ENCODE assay signal across 7 mouse cellular contexts in genomic region chr1:85902108-85902561, GRCm38 (mm10). TPM values are rescaled to one million over a fixed set of nuclear protein-coding genes. Genes with fewer than 3 reads are reported as not detected.
DNase-seq lines count a peak whose midpoint lies in the region; ATAC-seq and TF ChIP-seq lines count a peak whose summit lies in the region.

No protein-coding gene starts in this region.

- 0 out of 2 replicates have a peak overlapping the region, but pooled peaks have one; percentile 67 for H3K27ac ChIP-seq in lung, embryonic 14.5 days (ENCODE audit: low read depth)
- H3K27ac ChIP-seq in heart, postnatal 0 days (ENCODE audit: low read depth) = 0 out of 2 replicates have a peak overlapping the region, but pooled peaks have one; percentile 49
- peak overlapping the region; percentile 39 for H3K27ac ChIP-seq in midbrain, embryonic 12.5 days (replicated peaks)

- no peak overlapping the region for H3K9ac ChIP-seq in lung, embryonic 14.5 days
- no peak overlapping the region for H3K9ac ChIP-seq in heart, postnatal 0 days (replicated peaks; ENCODE audit: low read depth, low read length)
- no peak overlapping the region for H3K9ac ChIP-seq in midbrain, embryonic 12.5 days (replicated peaks)

- H3K27me3 ChIP-seq in lung, embryonic 14.5 days (ENCODE audit: insufficient read depth, low read length) = no peaks in the 10 kb centered on the region
- no peaks in the 10 kb centered on the region for H3K27me3 ChIP-seq in heart, postnatal 0 days (ENCODE audit: control insufficient read depth, insufficient read depth, low read length)
- no peaks in the 10 kb centered on the region for H3K27me3 ChIP-seq in midbrain, embryonic 12.5 days

- no peak for TF ChIP-seq POLR2A in lung, adult 2 months (IDR thresholded peaks at IDR 0.05; ENCODE audit: borderline replicate concordance, extremely low read depth, low read depth, low read length)

- H3K4me2 ChIP-seq in lung, embryonic 14.5 days = no peak overlapping the region
- H3K4me2 ChIP-seq in heart, postnatal 0 days (ENCODE audit: low read depth, low read length) = peak overlapping the region; percentile 0; the same call in 1 of the 2 replicates
- H3K4me2 ChIP-seq in midbrain, embryonic 12.5 days (replicated peaks) = no peak overlapping the region

- H3K36me3 ChIP-seq in lung, embryonic 14.5 days (ENCODE audit: insufficient read depth) = peaks cover 41% of the 10 kb centered on the region
- peaks cover 41% of the 10 kb centered on the region for H3K36me3 ChIP-seq in heart, postnatal 0 days (replicated peaks; ENCODE audit: control insufficient read depth, insufficient read depth, low read length)
- peaks cover 41% of the 10 kb centered on the region for H3K36me3 ChIP-seq in midbrain, embryonic 12.5 days

- peaks cover 34% of the 10 kb centered on the region for H3K4me1 ChIP-seq in lung, embryonic 14.5 days (ENCODE audit: insufficient read depth)
- H3K4me1 ChIP-seq in lung, adult 2 months (ENCODE audit: control insufficient read depth, insufficient read depth, low read length) = peaks cover 4% of the 10 kb centered on the region
- peaks cover 57% of the 10 kb centered on the region for H3K4me1 ChIP-seq in heart, postnatal 0 days (ENCODE audit: control insufficient read depth, insufficient read depth)
- peaks cover 55% of the 10 kb centered on the region for H3K4me1 ChIP-seq in midbrain, embryonic 12.5 days

- peak; percentile 86 for DNase-seq in lung, embryonic 14.5 days
- no peak for DNase-seq in lung, adult 2 months
- DNase-seq in cerebellum, postnatal 36 days = peak; percentile 60 to 63
- peak; percentile 62 for DNase-seq in heart, postnatal 0 days (ENCODE audit: low spot score)
- DNase-seq in thymus, postnatal 4 days = no peak
- no peak for DNase-seq in spleen, adult 12 weeks (ENCODE audit: low spot score)

- TF ChIP-seq CTCF in lung, embryonic 14.5 days (IDR thresholded peaks at IDR 0.05; ENCODE audit: low read depth) = no peak
- TF ChIP-seq CTCF in lung, adult 2 months (IDR thresholded peaks at IDR 0.05; ENCODE audit: insufficient read depth, low read length) = no peak
- no peak for TF ChIP-seq CTCF in heart, postnatal 0 days (IDR thresholded peaks at IDR 0.05; ENCODE audit: low read depth)

- WGBS in lung, embryonic 14.5 days = 8% methylated on average over 7 of the region's 7 CpGs
- 24% methylated on average over 7 of the region's 7 CpGs for WGBS in lung, adult 2 months
- 6% methylated on average over 7 of the region's 7 CpGs for WGBS in heart, postnatal 0 days
- WGBS in midbrain, embryonic 12.5 days = 54% methylated on average over 7 of the region's 7 CpGs

- peak; percentile 78 for ATAC-seq in lung, embryonic 14.5 days (ENCODE audit: insufficient read depth)
- peak; percentile 75 for ATAC-seq in heart, postnatal 0 days (ENCODE audit: insufficient read depth, low read depth)
- ATAC-seq in midbrain, embryonic 12.5 days (ENCODE audit: low FRiP score, low read depth) = peak; percentile 64

- no peak overlapping the region for H3K4me3 ChIP-seq in lung, embryonic 14.5 days (ENCODE audit: low read depth, low read length)
- no peak overlapping the region for H3K4me3 ChIP-seq in lung, adult 2 months (replicated peaks; ENCODE audit: extremely low read depth, low read depth, low read length)
- H3K4me3 ChIP-seq in heart, postnatal 0 days (ENCODE audit: low read depth, low read length) = no peak overlapping the region
- H3K4me3 ChIP-seq in midbrain, embryonic 12.5 days = no peak overlapping the region

- TF ChIP-seq EP300 in heart, postnatal 0 days (IDR thresholded peaks at IDR 0.05; ENCODE audit: low read depth) = no peak

- no peaks in the 10 kb centered on the region for H3K9me3 ChIP-seq in lung, embryonic 14.5 days (ENCODE audit: low read depth, low read length)
- no peaks in the 10 kb centered on the region for H3K9me3 ChIP-seq in heart, postnatal 0 days (replicated peaks; ENCODE audit: control insufficient read depth, low read length)
- no peaks in the 10 kb centered on the region for H3K9me3 ChIP-seq in midbrain, embryonic 12.5 days

RNA-seq across cellular contexts. Expression of gene Itm2c, which starts 8.1 kb away (rescaled TPM):
- polyA plus RNA-seq in lung, embryonic 14.5 days (2014; fragmentation: Nextera tagmentation; extraction: Ambion mirVana) = 99.5 and 107 TPM in 2 replicates
- polyA plus RNA-seq in lung, adult 2 months (2012; rRNA removed) = 232 and 319 TPM in 2 replicates
- 180 and 255 TPM in 2 replicates for total RNA-seq in heart, postnatal 0 days (2014; rRNA removed; ENCODE audit: low replicate concordance)
- polyA plus RNA-seq in heart, postnatal 0 days (2015; fragmentation: Nextera tagmentation; extraction: Ambion mirVana) = 144 and 146 TPM in 2 replicates
- 146 and 163 TPM in 2 replicates for polyA plus RNA-seq in midbrain, embryonic 12.5 days (2016; fragmentation: Nextera tagmentation; extraction: Ambion mirVana)

RNA-seq across cellular contexts. Expression of gene 4933407L21Rik, which starts 26.1 kb away (rescaled TPM):
- not detected in 2 replicates for polyA plus RNA-seq in lung, embryonic 14.5 days (2014; fragmentation: Nextera tagmentation; extraction: Ambion mirVana)
- polyA plus RNA-seq in lung, adult 2 months (2012; rRNA removed) = not detected in 2 replicates
- not detected in 2 replicates for total RNA-seq in heart, postnatal 0 days (2014; rRNA removed; ENCODE audit: low replicate concordance)
- polyA plus RNA-seq in heart, postnatal 0 days (2015; fragmentation: Nextera tagmentation; extraction: Ambion mirVana) = not detected in 2 replicates
- 2.4 and 3.0 TPM in 2 replicates for polyA plus RNA-seq in midbrain, embryonic 12.5 days (2016; fragmentation: Nextera tagmentation; extraction: Ambion mirVana)

RNA-seq across cellular contexts. Expression of gene Gpr55, which starts 58.7 kb away (rescaled TPM):
- polyA plus RNA-seq in lung, embryonic 14.5 days (2014; fragmentation: Nextera tagmentation; extraction: Ambion mirVana) = not detected in 2 replicates
- 0.49 and 0.58 TPM in 2 replicates for polyA plus RNA-seq in lung, adult 2 months (2012; rRNA removed)
- total RNA-seq in heart, postnatal 0 days (2014; rRNA removed; ENCODE audit: low replicate concordance) = 0.15 TPM in 1 of 2 replicates, not detected in the other
- polyA plus RNA-seq in heart, postnatal 0 days (2015; fragmentation: Nextera tagmentation; extraction: Ambion mirVana) = 0.04 TPM in 1 of 2 replicates, not detected in the other
- 0.05 and 0.08 TPM in 2 replicates for polyA plus RNA-seq in midbrain, embryonic 12.5 days (2016; fragmentation: Nextera tagmentation; extraction: Ambion mirVana)

Comparison
In these comparisons a context has a peak if more than half of its experiments do, and no peak if none do; other contexts are left out.
1. DNase-seq: peak in lung, embryonic 14.5 days (single experiment), cerebellum, postnatal 36 days (2 of 2) and heart, postnatal 0 days (single experiment); none in lung, adult 2 months (single experiment), thymus, postnatal 4 days (single experiment) and spleen, adult 12 weeks (single experiment).
2. Peak in every context shown above with its lines, with median percentiles within 50 percentile points of each other: ATAC-seq and H3K27ac ChIP-seq.